Mouse (Mus musculus) R1 (cell line): ENCODE measurements at regions not wholly inside any gene's neighbourhood (a gene's known extent, or its start where the extent isn't known, plus 50 kb on each side); places are given as distances from the start of the nearest gene placed in this dataset.

Source experiments
- DNase-seq: peaks from one replicate; pipeline ENCODE4 v3.0.0-alpha.2; 2018; ENCODE audit warnings: low read depth, low spot score

DNA sequence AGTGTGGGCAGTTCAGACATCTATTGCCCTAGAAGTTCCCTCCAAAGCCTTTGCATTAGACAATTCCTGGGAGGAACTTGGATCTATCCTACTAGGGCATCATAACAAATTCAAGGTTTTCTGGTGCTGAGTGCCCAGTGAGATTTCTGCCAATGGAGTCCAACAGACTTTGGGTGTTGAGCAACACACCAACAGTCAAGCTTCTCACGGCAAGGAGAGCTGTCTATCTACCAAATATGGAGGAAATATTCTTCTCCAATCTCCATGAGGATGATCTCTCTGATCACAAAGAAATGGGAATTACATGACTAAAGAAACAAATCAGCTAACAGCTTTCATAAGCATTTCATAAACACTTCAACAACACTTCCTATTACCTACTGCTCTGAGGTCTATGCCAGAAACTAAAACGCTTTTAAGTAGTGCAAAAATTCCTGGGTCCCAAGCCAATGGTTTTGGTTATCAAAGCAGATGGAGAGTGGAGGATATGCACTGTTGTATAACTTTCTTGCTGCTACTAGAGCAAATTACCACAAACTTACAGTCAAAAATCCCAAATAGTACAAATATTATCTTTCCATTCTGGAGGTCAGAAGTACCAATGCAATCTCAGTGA is 351.8 kb upstream of the Atp2b1 start:
- DNase-seq = no peak

DNA sequence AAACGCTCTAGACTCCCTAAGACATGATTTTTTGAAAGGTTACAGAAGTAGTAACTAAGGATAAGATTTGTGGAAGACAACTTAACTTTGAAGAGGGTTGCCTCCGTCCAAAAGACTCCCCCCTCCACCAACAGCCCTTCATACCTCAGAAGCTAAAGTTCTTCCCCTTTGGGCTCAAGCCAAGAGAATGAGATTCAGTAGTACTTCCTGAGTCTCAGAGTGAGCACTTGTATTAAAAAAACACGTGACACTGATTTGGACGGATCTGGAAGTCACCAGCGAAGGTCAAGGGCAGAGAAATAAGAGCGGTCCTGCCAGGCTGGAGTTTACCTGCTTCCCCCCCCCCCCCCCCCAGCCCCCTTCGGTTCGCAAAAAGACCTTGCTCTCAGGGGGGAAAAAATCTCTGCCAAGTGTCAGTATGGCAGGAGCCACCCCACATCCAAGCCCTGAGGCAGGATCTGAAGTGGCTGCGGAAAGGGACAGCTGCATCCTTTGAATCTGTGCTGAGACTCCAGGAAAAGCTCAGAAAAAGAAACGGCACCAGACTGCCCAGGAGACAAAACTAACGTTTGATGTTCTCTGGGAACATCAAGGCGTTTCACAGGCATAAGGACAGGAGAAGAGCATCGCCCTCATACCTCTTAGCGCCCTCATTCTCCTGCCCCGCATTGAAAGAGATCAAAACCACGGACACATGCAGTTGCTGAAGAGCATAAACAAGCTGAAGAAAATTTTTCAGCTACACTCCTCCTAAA is 341.2 kb upstream of the Atp2b1 start:
- no peak for DNase-seq

DNA sequence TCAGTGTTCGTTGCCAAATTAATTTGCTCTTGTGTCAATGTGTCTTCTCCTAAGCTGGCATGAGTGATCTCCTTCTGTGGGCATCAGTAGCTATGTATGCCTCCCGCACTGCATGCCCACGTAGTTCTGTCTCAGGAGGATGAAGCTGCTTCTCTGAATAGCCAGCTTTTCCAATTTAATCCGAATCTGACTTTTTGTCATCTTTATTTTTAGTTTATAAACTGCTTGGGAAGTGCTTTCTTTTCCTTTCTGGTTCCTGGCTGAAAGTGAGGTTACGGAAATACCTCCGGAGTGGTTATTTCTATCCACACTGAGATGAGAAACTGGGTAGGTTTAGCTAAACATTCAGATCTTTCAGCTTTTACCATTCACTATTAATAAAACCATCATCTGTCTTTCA is 337.2 kb upstream of the Atp2b1 start:
- DNase-seq = no peak

DNA sequence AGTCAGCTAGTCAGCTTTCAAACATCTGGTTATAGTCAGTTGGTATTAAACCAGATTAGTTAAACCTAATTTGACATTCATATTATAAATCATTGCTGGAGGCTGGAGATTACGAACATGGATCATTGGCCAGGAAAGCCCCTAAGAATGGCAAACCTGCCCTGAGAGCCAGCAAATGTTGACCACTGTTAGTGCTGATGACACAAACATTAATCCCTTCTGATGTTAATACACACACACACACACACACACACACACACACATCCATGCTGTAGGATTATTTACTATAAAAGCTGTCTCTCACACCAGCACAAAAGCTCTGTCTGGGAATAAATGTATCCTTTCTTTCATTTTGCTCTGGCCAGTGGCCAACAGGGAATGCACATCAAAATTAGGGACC is 329.4 kb upstream of the Atp2b1 start:
- no peak for DNase-seq

DNA sequence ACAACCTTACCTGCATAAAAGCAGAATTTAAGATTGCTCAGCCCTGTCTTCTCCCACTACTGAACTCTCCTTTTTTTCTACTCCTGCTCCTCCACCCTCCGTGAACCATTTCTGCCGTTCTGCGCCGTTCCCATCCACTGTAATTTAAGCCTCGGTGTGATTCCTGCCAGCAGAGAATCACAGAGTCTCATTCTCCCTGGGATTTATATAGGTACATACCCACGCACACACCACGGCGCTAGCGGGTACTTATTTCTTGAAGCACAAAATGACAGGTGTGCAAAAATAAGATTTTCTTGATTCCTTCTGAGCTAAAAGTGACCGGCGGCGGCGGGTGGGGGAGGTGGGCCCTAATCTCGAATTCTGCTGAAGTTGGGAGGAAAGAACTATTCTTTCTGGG is 324.5 kb upstream of the Atp2b1 start:
- peak; percentile 2 for DNase-seq

DNA sequence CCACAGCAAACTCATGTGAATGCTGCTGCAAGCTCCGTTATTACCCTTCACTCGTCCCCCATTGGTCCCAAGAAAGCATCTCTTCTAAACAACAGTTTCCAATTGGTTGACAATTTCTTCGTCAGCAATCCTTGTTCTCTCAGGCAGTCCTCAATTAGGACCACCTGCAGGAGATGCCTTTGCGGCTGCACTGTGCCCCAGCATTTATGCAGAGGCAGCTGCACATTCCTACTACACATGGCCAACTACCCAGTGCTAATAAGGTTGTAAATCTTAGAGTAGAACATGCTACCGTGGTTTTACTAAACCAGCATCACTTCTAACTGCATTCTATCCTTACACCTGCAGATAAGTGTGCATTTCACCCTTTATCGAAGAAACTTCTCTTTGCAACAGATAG is 322.1 kb upstream of the Atp2b1 start:
- no peak for DNase-seq

DNA sequence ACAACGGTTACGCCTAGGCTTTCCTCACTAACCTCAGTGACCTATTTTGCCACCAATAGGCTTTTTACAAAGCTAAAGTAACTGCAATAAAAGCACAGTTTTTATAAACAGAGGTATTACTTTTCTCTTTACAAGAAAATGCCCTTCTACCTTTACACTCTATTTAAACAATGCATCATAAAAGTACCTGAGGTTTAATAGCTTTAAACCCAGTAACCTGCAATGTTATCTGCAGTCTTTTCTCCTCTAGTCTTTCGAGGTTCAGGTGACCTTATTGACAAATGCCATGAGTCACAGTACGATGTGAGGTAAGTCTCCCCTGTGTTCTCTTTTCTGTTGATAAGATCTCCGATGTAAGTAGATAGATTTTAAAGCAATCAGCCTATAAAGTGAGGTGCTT is 320.3 kb upstream of the Atp2b1 start:
- no peak for DNase-seq

DNA sequence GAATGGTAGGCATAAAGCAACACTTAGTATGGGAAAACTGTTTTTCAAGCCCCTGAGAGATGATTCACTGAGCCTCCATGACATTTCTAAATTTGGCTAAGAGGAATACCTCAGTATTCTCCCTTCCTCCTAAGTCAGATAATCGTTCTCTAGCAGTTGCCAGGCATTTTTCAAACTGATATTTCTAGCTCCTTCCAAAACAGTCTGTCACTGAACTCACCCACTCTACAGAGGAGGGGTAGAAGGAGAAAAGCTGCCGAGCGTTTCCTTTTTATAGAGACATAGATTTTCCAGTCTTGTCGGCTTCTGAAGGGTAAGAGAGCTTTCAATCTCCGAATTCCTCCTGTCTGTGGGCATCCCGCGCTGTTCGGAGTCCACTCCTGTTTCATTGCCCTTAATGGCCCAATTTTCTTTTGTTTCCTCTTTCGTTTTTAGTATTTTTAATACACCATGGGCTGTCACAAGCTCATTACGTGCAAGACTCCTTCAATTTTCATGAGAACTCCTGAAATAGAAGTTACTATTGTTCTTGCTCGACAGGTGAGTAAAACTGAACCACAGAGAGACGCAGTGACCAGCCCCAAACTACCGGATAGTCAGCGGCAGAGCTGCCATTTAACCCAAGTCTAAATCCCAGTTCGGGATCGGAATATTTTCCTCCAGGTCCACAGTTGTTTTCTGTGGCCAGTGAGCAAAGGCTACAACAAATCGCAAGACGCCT is 305.8 kb upstream of the Atp2b1 start:
- no peak for DNase-seq

DNA sequence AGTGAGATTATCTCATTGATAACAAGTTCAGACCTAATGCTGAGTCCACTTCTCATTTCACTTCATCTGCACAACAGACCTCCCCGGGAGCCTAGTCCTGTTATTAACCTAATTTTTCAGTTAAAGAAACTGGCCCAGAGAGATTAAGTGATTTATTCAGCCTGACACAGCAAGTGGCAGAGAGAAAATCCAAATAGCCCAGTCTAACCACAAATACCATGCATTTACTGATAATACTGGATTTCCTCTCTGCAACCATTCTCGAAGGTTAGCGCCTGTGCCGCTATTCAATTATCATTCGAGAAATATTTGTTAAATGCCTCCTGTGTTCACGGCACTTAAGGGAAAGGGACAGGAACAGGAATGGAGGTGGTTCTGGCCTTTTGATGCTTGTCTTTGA is 303.5 kb upstream of the Atp2b1 start:
- no peak for DNase-seq

DNA sequence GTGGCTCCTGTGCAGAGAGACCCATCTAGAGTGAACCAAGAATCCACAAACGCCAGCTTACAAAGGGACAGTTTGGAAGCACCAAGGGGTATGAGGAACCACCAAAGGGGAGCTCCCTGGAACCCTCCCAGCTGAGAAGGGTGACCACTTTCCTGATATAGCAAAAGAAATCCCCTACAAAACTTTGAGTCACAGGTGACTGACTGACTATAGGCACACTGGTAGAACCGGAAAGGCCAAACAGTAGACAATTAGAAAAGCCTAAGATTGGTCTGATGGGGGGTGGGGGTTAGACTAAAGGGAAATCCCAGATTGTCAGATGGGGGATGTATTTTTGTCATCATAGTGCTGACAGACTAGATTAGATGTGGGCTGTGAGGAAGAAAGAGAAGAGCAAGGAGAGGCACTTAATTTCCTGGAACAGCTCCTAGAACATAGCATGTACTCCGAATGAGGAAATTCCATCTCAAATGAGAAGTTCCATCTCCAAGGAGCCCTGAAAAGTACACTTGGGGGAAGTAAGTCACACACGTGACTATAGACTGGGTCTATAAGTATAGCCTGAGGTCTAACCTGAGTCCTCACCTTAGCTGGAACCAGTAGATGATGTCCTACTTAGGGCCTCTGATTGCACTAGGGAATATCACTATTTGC is 302.4 kb upstream of the Atp2b1 start:
- DNase-seq = no peak

DNA sequence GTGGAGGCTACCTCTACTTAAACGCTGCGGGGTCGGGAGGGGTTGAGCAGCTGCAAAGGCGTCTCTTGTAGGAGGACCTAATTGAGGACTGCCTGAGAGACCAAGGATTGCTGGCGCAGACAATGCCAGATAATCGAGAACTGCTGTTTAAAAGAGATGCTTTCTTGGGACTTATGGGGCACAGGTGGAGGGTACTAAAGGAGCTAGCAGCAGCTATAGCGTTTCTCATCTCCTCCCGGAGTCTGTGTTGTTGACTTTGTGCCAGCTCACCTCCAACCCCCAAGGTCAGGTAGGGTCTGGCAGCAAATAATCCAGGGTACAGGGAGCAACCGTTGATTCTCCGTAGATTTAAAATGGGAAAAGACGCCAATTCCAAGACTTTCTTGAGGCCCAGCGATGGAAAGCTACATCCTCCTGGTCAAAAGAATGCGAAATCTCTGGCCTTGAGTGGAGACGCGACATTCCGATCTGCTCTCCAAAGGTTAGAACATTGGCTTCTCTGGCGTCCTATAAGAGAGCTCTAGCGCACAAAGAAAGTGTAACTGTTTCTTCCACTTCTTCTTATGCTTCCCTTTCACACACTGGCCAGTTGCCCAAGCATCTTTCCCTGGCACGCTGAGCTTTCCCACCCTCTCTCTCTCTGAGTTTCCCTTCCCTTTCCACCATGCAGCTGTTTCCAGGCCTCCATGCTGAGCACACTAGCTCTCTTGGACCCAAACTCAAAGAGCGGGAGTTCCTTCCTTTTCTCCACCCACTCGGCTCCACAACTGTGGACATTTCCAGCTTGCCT is 295.3 kb upstream of the Atp2b1 start:
- DNase-seq = peak; percentile 3

DNA sequence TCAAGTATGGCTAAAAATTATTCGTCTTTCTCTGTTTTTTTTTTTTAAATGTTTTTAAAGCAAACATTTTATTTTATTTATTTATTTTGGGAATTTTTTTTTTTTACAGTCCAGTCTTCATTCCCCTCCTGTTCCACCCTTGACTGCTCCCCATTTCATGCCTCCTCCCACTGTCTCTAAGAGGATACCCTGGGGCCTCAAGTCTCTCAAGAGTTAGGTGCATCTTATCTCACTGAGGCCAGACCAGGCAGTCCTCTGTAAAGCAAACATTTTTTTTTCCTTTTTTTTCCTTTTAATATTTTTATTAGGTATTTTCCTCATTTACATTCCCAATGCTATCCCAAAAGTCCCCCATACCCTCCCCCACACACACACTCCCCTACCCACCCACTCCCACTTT is 290.1 kb upstream of the Atp2b1 start:
- DNase-seq = no peak

DNA sequence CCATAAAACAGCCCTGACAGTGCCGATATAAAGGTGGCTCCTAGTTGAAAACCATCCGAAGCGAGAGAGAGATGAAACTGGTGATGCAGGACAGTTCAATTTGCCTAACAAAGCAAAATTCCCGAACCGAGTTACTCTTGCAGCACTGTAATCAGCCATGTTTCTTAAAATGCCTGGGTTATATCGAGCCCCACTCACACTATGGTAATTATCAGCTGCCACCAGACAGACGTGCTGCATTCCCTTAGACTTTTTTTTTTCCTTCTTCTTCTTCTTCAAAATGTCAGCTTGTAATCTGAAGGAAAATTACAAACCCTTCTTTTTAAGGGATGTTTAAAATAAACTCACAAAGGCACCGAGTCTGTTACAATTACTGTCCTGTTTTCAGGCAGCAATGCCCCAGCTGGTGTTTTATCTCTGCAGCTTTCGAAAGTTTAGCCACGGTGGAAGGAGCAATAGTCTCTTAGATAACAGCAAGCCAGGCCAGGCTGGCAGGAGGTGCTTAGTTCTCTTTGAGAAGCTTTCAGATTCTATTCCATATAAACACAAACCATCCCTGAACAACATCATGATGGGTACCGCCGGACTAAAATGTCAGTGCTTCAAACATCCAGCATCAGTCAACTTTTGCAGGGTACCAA is 289.4 kb upstream of the Atp2b1 start:
- no peak for DNase-seq

DNA sequence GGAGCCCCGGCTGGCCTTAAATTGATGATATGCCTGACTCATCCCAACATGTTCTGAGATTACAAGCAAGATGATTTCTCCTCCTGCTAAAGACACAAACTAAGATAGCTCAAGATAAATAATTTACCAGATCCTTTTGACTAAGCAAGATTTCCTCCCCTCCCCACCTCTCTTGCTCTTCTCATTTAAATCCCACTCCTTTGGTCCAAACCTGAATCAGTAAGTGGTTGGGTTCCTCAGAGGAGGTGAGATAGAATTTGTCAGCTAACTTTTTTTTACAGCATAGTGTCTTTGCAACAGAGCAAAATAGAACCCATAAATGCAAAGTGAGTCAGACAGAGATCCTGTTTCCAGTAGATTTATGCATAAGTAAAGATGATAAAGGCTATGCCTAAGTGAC is 286.0 kb upstream of the Atp2b1 start:
- no peak for DNase-seq

DNA sequence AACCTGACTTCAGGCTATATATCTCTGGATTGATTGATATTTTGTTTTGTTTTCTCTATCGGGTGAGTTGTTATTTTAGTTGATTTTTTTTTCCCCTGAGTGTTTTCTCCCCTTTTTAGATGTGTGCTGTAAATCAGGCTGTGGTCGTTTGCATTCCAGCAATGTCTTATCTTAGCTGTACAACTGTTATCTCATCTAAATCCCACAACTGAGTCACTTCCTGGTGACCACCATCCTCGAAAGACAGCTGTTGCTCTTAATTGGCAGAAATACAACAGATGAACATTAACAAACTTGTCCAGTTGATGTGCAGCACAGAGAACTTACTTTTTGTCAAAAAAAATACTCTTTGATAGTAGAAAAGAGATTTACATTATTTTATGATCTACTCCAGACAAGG is 285.0 kb upstream of the Atp2b1 start:
- DNase-seq = no peak

DNA sequence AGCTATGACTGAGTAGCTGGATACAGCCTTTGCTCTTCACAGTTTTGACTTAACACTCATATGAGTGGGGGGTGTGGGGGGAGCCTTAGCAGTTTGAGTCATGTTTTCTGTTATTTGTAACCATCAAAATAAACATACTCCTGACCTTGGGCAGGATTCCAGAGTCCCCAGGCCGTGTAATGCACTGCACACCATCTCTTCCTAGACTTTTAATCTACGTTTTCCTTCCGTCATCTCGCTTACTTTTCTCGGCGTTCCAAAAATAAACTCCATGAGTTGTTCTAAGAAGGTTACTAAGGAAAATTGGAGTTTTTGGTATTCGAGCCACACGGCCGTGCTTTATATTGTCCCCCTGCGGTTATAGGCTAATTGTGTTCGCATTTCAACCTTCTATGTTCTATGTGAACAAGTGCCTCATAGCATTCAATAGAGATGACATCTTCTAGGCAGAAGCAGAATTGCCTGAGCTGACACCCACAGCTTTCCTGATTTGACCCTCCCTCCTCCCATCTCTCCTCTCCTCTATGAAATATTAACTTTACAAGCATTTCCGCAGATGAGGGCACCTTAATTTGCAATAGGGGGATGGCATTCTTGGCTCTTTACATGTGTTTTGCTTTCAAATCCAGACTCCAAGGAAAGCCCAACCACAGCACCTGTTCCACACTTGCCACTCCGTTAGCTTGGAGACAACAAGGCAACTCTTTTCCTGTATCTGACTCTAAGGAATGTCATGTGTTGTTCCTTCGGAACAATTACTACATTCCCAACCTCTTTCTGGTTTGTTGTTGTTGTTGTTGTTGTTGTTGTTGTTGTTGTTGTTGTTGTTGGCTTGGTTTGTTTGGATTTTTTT is 276.2 kb upstream of the Atp2b1 start:
- DNase-seq = no peak

DNA sequence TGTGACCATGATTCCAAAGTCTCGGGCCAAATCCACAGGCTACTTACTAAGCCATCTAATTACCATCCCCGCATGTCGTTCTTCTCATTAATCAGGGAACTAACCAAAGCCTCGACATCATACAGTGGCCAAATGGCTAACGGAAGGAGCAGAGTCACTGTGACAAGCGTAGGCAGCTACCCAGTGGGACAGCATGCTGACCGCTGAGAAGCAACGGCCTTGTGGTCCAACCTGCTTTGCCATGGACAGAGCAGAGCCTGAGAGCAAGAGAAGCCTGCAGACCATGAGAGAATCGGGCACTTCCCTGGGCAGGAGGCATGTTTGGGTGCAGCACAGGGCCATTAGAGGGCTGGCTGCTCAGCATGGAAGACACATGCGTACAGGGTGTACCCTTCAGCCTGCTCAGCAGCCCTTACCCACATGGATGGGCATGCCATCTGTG is 268.5 kb upstream of the Atp2b1 start:
- DNase-seq = no peak

DNA sequence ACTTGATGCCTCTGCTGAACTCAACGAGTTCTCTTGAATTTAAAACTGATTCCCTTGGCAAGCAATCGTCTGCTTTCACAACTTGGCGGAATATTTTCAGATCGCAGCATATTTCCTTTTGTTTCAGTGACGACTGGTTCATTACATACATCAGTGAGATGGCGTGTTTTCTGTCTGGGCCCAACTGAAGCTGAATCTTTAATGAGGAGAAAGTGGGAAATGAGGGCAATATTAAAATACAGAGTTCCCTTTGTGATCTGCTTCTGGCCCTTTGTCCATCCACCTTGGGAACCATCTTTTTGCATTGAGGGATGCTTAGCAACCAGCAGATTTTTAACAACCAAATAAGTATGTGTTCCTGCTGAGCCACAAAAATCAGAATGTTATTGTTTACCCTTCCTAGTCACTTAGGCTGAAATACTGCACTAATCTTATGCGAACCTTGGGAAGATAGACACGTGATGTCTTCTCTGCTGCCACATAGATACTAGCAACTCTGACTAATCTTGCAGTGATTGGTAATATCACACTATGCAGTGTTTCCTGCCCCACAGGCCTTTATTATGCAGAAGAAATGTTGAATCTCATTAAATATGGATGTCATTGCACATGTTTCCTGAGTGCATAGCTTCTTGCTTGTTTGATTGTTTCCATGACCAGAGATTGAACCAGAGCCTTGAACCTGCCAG is 267.8 kb upstream of the Atp2b1 start:
- no peak for DNase-seq

DNA sequence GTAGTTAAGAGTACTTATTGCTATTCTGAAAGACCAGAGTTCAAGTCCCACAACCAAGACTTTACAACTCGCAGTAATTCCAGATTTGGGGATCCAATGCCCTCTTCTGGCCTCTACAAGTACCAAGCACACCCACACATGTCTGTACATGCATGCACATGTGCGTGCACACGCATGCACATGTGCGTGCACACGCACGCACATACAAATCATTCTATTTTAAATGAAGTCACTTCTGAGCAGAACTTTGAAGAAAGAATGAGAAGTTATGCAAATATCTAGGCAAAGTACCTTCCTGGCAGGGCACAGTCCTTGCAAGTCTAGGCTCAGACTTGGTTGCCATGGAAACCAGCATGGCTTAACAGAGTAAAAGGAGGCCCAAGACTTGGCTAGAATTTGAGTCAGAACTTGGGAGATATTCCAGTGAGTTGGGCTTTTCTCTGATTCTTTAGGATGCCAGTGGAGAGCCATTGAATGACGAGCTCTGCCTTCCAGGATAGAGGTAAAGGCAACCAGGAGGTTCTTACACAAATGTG is 265.4 kb upstream of the Atp2b1 start:
- peak; percentile 76 for DNase-seq
